Mouse (Mus musculus) megakaryocyte, embryonic 14.5 days (primary cell): ENCODE results near the gene Smim24.

Experiments
- FLI1 ChIP-seq: IDR thresholded peaks from 2 replicates; pipeline ENCODE4 v1.6.1; 2012; ENCODE audit warnings: low read length, inconsistent platforms, mixed read lengths
- GATA1 ChIP-seq: IDR thresholded peaks from 3 replicates; pipeline ENCODE4 v1.6.1; 2012; ENCODE audit warnings: mixed read lengths, low read length, inconsistent platforms, borderline replicate concordance

- no peak for TF ChIP-seq FLI1
- no peak for TF ChIP-seq GATA1
Measured at GRCm38 (mm10) chr10:81349146-81349545, 43.7 kb upstream of the Smim24 start.
